Mouse (Mus musculus) activated CD4-positive, CD25-positive, alpha-beta regulatory T cell, adult 4 months (primary cell): ENCODE results near the gene Gm44579. TPM values are rescaled to one million over a fixed set of nuclear protein-coding genes. Genes with fewer than 3 reads are reported as not detected.

Experiments
- ATAC-seq: one replicate; pipeline ENCODE4 v1.8.0; 2017
- polyA plus RNA-seq, 2 experiments: library from polyadenylated mRNA; unstranded; fragments of 100-300 nt; shearing (Covaris generic); gene quantifications; one replicate each; pipeline ENCODE4 v1.2.1; 2017

The Gm44579 gene
- polyA plus RNA-seq, 2 experiments from 2014 or later: not detected

GRCm38 (mm10) chr15:98167645-98168621, 52.8 kb downstream of the Gm44579 start:
- peak; percentile 94 for ATAC-seq

- ATAC-seq: no peak
These were observed 53.7 kb downstream of the Gm44579 start, which contains the start of gene Ccdc184 for GRCm38 (mm10) chr15:98166963-98167644. Ccdc184 (plus strand) TSS chr15:98167158.

- no peak for ATAC-seq
These were observed 55.3 kb downstream of the Gm44579 start, which contains the start of gene Asb8 for GRCm38 (mm10) chr15:98165525-98165924. Asb8 (minus strand) TSS chr15:98165625.

GRCm38 (mm10) chr15:98162561-98162960, 58.2 kb downstream of the Gm44579 start:
- ATAC-seq: no peak

GRCm38 (mm10) chr15:98161026-98161805, 59.6 kb downstream of the Gm44579 start:
- ATAC-seq: no peak

GRCm38 (mm10) chr15:98157253-98157652, 63.5 kb downstream of the Gm44579 start:
- ATAC-seq: no peak

- ATAC-seq: no peak
These were observed 64.8 kb downstream of the Gm44579 start for GRCm38 (mm10) chr15:98155944-98156343.

- ATAC-seq: no peak
These were observed 65.5 kb downstream of the Gm44579 start for GRCm38 (mm10) chr15:98155272-98155671.

- no peak for ATAC-seq
These were observed 66.1 kb downstream of the Gm44579 start for GRCm38 (mm10) chr15:98154631-98155030.

GRCm38 (mm10) chr15:98154146-98154545, 66.6 kb downstream of the Gm44579 start:
- ATAC-seq: no peak

- peak; percentile 69 for ATAC-seq
These were observed 67.2 kb downstream of the Gm44579 start for GRCm38 (mm10) chr15:98153625-98154024.

- ATAC-seq: no peak
These were observed 67.9 kb downstream of the Gm44579 start for GRCm38 (mm10) chr15:98152916-98153315.

GRCm38 (mm10) chr15:98149166-98149602, 71.6 kb downstream of the Gm44579 start:
- ATAC-seq: no peak

GRCm38 (mm10) chr15:98148356-98148755, 72.4 kb downstream of the Gm44579 start:
- no peak for ATAC-seq

- peak; percentile 92 for ATAC-seq
These were observed 75.1 kb downstream of the Gm44579 start for GRCm38 (mm10) chr15:98145559-98146181.

GRCm38 (mm10) chr15:98144861-98145507, 75.8 kb downstream of the Gm44579 start:
- ATAC-seq: no peak

GRCm38 (mm10) chr15:98142515-98142914, 78.3 kb downstream of the Gm44579 start:
- ATAC-seq: no peak

GRCm38 (mm10) chr15:98140809-98141208, 80.0 kb downstream of the Gm44579 start:
- no peak for ATAC-seq

- ATAC-seq: no peak
These were observed 81.0 kb downstream of the Gm44579 start for GRCm38 (mm10) chr15:98139763-98140162.

GRCm38 (mm10) chr15:98136871-98137270, 83.9 kb downstream of the Gm44579 start:
- ATAC-seq: no peak
